Comparison of ENCODE assay signal across 14 mouse cellular contexts in the genomic region with DNA sequence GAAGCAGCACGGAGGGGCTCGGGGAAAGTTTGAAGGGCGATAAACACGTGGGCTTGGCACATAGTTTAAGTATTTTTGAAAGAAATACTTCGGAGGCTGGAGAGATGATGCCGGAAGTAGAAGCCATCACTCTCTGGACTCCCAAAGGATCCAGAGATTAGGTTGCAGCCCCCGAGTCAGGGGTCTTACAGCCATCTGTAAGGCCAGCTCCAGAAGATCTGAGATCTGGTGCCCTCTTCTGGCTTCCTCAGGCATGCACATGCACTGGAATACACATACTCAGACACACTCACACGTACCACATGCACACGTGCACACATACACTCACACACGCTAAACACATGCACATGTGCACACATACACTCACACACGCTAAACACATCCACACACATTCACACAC.
"Had no signal": no experiment of that assay in that cellular context is flagged by ENCODE, and none has a peak within 500 bp of the region (broad histone marks: within the 10 kb centered on the region; RNA-seq: fewer than 3 reads in every experiment).

No protein-coding gene starts in this region.

- DNase-seq: kidney, adult 8-10 months; kidney, postnatal 14 days; layer of hippocampus, adult 9-11 months; layer of hippocampus, postnatal 36 days; liver; liver, embryonic 13.5 days; liver, postnatal 0 days; thymus, adult 2 months; thymus, postnatal 25 days had no signal

- H3K36me3 ChIP-seq: limb, embryonic 12.5 days; liver, embryonic 13.5 days; lung, embryonic 15.5 days; midbrain, embryonic 12.5 days; neural tube, embryonic 12.5 days had no signal

- H3K4me3 ChIP-seq: limb, embryonic 12.5 days; liver, embryonic 13.5 days; lung, embryonic 15.5 days; midbrain, embryonic 12.5 days; neural tube, embryonic 12.5 days had no signal

- H3K4me1 ChIP-seq: liver, embryonic 13.5 days had no signal

- H3K4me2 ChIP-seq: limb, embryonic 12.5 days; liver, embryonic 13.5 days; lung, embryonic 15.5 days; midbrain, embryonic 12.5 days; neural tube, embryonic 12.5 days had no signal

- H3K27me3 ChIP-seq: limb, embryonic 12.5 days; liver, embryonic 13.5 days; lung, embryonic 15.5 days; midbrain, embryonic 12.5 days; neural tube, embryonic 12.5 days had no signal

- H3K27ac ChIP-seq: limb, embryonic 12.5 days; liver, embryonic 13.5 days; lung, embryonic 15.5 days; midbrain, embryonic 12.5 days; neural tube, embryonic 12.5 days had no signal

- H3K9ac ChIP-seq: limb, embryonic 12.5 days; liver, embryonic 13.5 days; liver, postnatal 0 days; lung, embryonic 15.5 days; midbrain, embryonic 12.5 days; neural tube, embryonic 12.5 days had no signal

- ATAC-seq: intestine, postnatal 0 days; liver, postnatal 0 days had no signal
